Mouse (Mus musculus) lung, adult 2 months (tissue): Measurements from ENCODE around the gene Myo3b.

Source experiments
- CTCF ChIP-seq: fragments of 200-500 bp; IDR thresholded peaks from 2 replicates; pipeline ENCODE4 v1.5.1; 2011; ENCODE audit warnings: mild to moderate bottlenecking, low read length, control low read depth; ENCODE audit not compliant: insufficient read depth
- POLR2A ChIP-seq: fragments of 200-500 bp; IDR thresholded peaks from 2 replicates; pipeline ENCODE4 v1.6.1; 2011; ENCODE audit warnings: low read depth, mild to moderate bottlenecking, control low read depth, low read length, borderline replicate concordance; ENCODE audit errors: extremely low read depth

DNA sequence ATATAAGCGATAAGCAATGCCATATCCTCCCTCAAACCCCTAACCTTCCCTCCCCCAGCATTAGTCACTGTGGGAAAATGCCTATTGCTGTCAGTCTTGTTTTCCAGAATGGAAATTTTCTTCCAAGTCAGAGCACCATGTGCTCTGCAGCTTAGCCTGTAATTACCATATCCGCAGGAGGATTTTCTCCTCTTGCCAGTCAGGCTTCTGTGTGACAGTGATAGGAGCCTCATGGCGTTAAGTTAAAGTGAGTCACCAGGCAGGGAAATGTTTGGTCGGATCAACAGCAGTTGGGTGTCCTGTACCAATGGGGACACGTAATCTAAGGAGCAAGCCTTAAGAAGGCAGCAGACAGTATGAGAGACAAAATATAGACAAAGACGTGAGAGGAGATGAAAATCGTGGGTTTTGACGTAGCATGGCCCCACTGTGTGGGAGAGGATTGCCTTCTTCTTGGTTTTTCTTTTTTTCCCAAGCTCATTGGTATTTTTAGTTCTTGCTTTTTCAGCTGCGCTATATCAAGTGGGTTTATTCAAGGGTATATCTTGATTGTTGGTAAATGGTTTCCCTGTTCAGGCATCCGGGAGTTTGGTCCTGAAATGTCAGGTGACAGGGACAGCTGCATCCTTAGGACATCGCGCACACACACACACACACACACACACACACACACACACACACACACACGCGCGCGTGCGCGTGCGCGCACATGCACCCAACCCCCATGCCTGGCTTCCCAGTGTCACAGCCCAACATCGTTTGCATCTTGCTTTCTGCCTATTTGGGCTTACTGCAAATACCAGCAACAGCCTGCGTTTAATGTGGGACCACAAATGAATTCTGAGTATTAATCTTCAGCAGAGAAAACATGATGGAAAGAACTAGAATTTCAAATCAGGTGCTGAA, 171.8 kb downstream of the Myo3b start:
- TF ChIP-seq CTCF (no peak), POLR2A (no peak)
